Mouse (Mus musculus) layer of hippocampus, adult 2 months (tissue): ENCODE measurements around the gene Prss27. TPM values are rescaled to one million over a fixed set of nuclear protein-coding genes. Genes with fewer than 3 reads are reported as not detected.

ENCODE experiments used
- DNase-seq, 2 experiments: peaks; one replicate each; pipeline ENCODE4 v3.0.0; 2022; ENCODE audit warnings: low spot score in 2 of 2
- H3K27ac ChIP-seq: fragments of 200-600 bp; 2 replicates; pipeline ENCODE4 v1.8.1; 2022
- H3K4me3 ChIP-seq: fragments of 200-600 bp; 2 replicates; pipeline ENCODE4 v1.8.1; 2022; ENCODE audit warnings: mild to moderate bottlenecking
- CTCF ChIP-seq: fragments of 200-600 bp; conservative IDR thresholded peaks from 2 replicates; pipeline ENCODE4 v1.8.1; 2022; ENCODE audit warnings: antibody characterized with exemption, mild to moderate bottlenecking, moderate library complexity
- microRNA-seq, 2 experiments: library from miRNA; unstranded; fragments of <30 nt; microRNA quantifications; one replicate each; pipeline ENCODE4 v1.2.0; 2021
- total RNA-seq, 2 experiments: library from RNA; stranded (reverse); gene quantifications; 2 replicates each; pipeline ENCODE4 v1.2.3; 2021

The Prss27 gene
- total RNA-seq, 2 experiments from 2014 or later, result not detected

- DNase-seq, result no peak
- Histone ChIP-seq H3K27ac (no peak overlapping the region), H3K4me3 (no peak overlapping the region)
- TF ChIP-seq CTCF, result no peak
Observed at GRCm38 (mm10) chr17:24090575-24090974, 52.6 kb downstream of the Prss27 start.

Small RNAs within 50 kb of the gene (microRNA-seq; reads per million reads assigned to microRNA genes)
- gene Gm27700, result 0 reads per million in 2 experiments

Other genes with a start within 250 kb of the Prss27 start
- gene Srrm2, start 247.6 kb upstream of the Prss27 start, total RNA-seq, result 100 to 1,000 TPM; 613 to 663 TPM
- 100 to 1,000 TPM; 332 to 341 TPM for gene Elob, start 209.0 kb upstream of the Prss27 start, total RNA-seq
- gene Prss33, start 202.1 kb upstream of the Prss27 start, total RNA-seq, result not detected
- not detected for gene Prss32, start 194.3 kb upstream of the Prss27 start, total RNA-seq
- 1 to 10 TPM; 1.9 to 2.2 TPM for gene Prss41, start 194.0 kb upstream of the Prss27 start, total RNA-seq
- not detected for gene Prss21, start 170.1 kb upstream of the Prss27 start, total RNA-seq
- not detected for gene Dcpp1, start 157.3 kb upstream of the Prss27 start, total RNA-seq
- gene Dcpp2, start 157.3 kb upstream of the Prss27 start, total RNA-seq, result not detected
- not detected for gene Dcpp3, start 120.7 kb upstream of the Prss27 start, total RNA-seq
- not detected for gene Sbp, start 96.5 kb upstream of the Prss27 start, total RNA-seq
- not detected for gene Sbpl, start 82.9 kb upstream of the Prss27 start, total RNA-seq
- under 1 TPM in 1 of 2 experiments, not detected in 1; 0.32 TPM for gene Prss30, start 57.6 kb upstream of the Prss27 start, total RNA-seq
- not detected for gene Prss22, start 40.0 kb upstream of the Prss27 start, total RNA-seq
- 10 to 100 TPM; 26.6 to 28.8 TPM for gene Kctd5, start 35.3 kb downstream of the Prss27 start, total RNA-seq
- gene Pdpk1, start 112.8 kb downstream of the Prss27 start, total RNA-seq, result 100 to 1,000 TPM in 1 of 2 experiments, 10 to 100 TPM in 1; 97.3 to 109 TPM
- gene Amdhd2, start 125.6 kb downstream of the Prss27 start, total RNA-seq, result 10 to 100 TPM; 43.1 to 45.3 TPM
- 1,000 to 10,000 TPM; 1,075 to 1,153 TPM for gene Atp6v0c, start 131.6 kb downstream of the Prss27 start, total RNA-seq
- gene Tbc1d24, start 167.4 kb downstream of the Prss27 start, total RNA-seq, result 10 to 100 TPM; 61.2 to 66.1 TPM
- 1 to 10 TPM; 9.1 to 9.9 TPM for gene Ntn3, start 171.4 kb downstream of the Prss27 start, total RNA-seq
- 1 to 10 TPM; 9.5 to 9.8 TPM for gene Tedc2, start 182.7 kb downstream of the Prss27 start, total RNA-seq
- gene Ccnf, start 213.3 kb downstream of the Prss27 start, total RNA-seq, result 1 to 10 TPM; 4.6 to 6.2 TPM